In the genomic region with DNA sequence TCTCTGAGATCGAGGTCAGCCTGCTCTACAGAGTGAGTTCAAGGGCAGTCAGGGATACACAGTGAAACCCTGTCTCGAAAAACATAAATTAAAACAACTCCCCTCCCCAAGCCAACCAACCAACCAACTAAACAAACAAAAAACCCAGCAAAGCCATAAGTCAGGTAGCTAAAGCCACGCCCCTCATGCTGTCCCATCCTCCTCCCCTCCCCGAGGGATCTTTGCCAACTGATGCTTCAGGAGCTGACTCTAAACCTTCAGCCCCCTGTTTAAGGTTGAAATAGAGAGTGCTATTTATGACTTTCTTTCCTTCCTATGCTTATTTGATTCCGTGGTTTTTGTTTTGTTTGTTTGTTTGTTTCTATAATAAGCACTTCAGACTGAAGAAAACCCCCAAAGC, we compare ENCODE assay signal across 25 mouse cellular contexts. TPM values are rescaled to one million over a fixed set of nuclear protein-coding genes. Genes with fewer than 3 reads are reported as not detected.
"Had no signal": no experiment of that assay in that cellular context is flagged by ENCODE, and none has a peak within 500 bp of the region (broad histone marks: within the 10 kb centered on the region; RNA-seq: fewer than 3 reads in every experiment).

No protein-coding gene starts in this region.

- H3K27me3 ChIP-seq: limb, embryonic 12.5 days; limb, embryonic 15.5 days; midbrain, embryonic 12.5 days had no signal

- H3K9me3 ChIP-seq: limb, embryonic 15.5 days; midbrain, embryonic 12.5 days had no signal

- H3K4me3 ChIP-seq: limb, embryonic 12.5 days; limb, embryonic 15.5 days; midbrain, embryonic 12.5 days had no signal

- H3K27ac ChIP-seq: limb, embryonic 12.5 days; limb, embryonic 15.5 days; liver, embryonic 14.5 days; macrophage; midbrain, embryonic 12.5 days had no signal

- ATAC-seq: liver, postnatal 0 days; lung, postnatal 0 days had no signal

- H3K4me2 ChIP-seq: limb, embryonic 12.5 days; limb, embryonic 15.5 days; liver, embryonic 11.5 days; lung, embryonic 14.5 days; midbrain, embryonic 12.5 days had no signal

- DNase-seq: kidney, adult 9 months; kidney, postnatal 14 days; kidney, postnatal 4 days; left cerebral cortex, postnatal 4 days; liver, postnatal 0 days; lung, embryonic 14.5 days; thymus, adult 18-20 months; thymus, postnatal 36 days had no signal

- H3K9ac ChIP-seq: limb, embryonic 12.5 days; limb, embryonic 15.5 days; liver, embryonic 14.5 days; liver, postnatal 0 days; lung, embryonic 14.5 days; midbrain, embryonic 12.5 days had no signal

RNA-seq across cellular contexts. Expression of a gene that starts 39.9 kb away (rescaled TPM):
- total RNA-seq: layer of hippocampus, adult 18-20 months; layer of hippocampus, postnatal 14 days; left cerebral cortex, adult 8-10 months; left cerebral cortex, postnatal 14 days; left cerebral cortex, postnatal 4 days; megakaryocyte, adult 5-6 weeks had no signal
- polyA plus RNA-seq: limb, embryonic 12.5 days; limb, embryonic 15.5 days; liver, embryonic 11.5 days; liver, embryonic 14.5 days; liver, postnatal 0 days; lung, embryonic 14.5 days; lung, postnatal 0 days; macrophage; midbrain, embryonic 12.5 days; neural tube, embryonic 11.5 days; neural tube, embryonic 14.5 days; spleen, adult 2 months; stomach, embryonic 16.5 days; testis, adult 2 months had no signal
